Mouse (Mus musculus) limb, embryonic 14.5 days (tissue): ENCODE results near the gene Zfp750. TPM values are rescaled to one million over a fixed set of nuclear protein-coding genes. Genes with fewer than 3 reads are reported as not detected.

ENCODE experiments used
- ATAC-seq: fragments of 200-750 bp; cut with Nextera tagmentation; 2 replicates; pipeline ENCODE4 v1.8.0; 2017; ENCODE audit warnings: low read depth, moderate number of reproducible peaks, moderate TSS enrichment; ENCODE audit not compliant: low FRiP score
- DNase-seq: peaks from one replicate; pipeline ENCODE4 v3.0.0-alpha.2; 2015; ENCODE audit warnings: low spot score
- H3K27ac ChIP-seq: fragments of 300-500 bp; sonication (generic); replicated peaks from 2 replicates; pipeline ENCODE4 v1.5.1; 2014; ENCODE audit warnings: low read depth, mild to moderate bottlenecking, low read length, moderate library complexity, mixed read lengths
- H3K27me3 ChIP-seq: fragments of 300-500 bp; sonication (generic); 2 replicates; pipeline ENCODE4 v1.6.1; 2014; ENCODE audit warnings: low read length, mixed read lengths; ENCODE audit not compliant: control insufficient read depth, insufficient read depth
- H3K36me3 ChIP-seq: fragments of 300-500 bp; sonication (generic); 2 replicates; pipeline ENCODE4 v1.6.1; 2014; ENCODE audit warnings: mild to moderate bottlenecking, low read length, moderate library complexity, mixed read lengths; ENCODE audit not compliant: control insufficient read depth, insufficient read depth
- H3K4me1 ChIP-seq: fragments of 300-500 bp; sonication (generic); 2 replicates; pipeline ENCODE4 v1.6.1; 2014; ENCODE audit warnings: antibody characterized with exemption, low read length, mixed read lengths; ENCODE audit not compliant: control insufficient read depth, insufficient read depth
- H3K4me2 ChIP-seq: fragments of 300-500 bp; sonication (generic); replicated peaks from 2 replicates; pipeline ENCODE4 v1.6.1; 2014; ENCODE audit warnings: low read depth, mild to moderate bottlenecking, low read length, moderate library complexity; ENCODE audit not compliant: severe bottlenecking
- H3K4me3 ChIP-seq: fragments of 300-500 bp; sonication (generic); replicated peaks from 2 replicates; pipeline ENCODE4 v1.5.1; 2014; ENCODE audit warnings: low read length
- H3K9ac ChIP-seq: fragments of 300-500 bp; sonication (generic); 2 replicates; pipeline ENCODE4 v1.6.1; 2014; ENCODE audit warnings: mild to moderate bottlenecking, low read depth, low read length, moderate library complexity; ENCODE audit not compliant: severe bottlenecking
- H3K9me3 ChIP-seq: fragments of 300-500 bp; sonication (generic); 2 replicates; pipeline ENCODE4 v1.6.1; 2016; ENCODE audit warnings: low read length; ENCODE audit not compliant: control insufficient read depth
- POLR2A ChIP-seq: fragments of 200-500 bp; IDR thresholded peaks from 2 replicates; pipeline ENCODE4 v1.8.0; 2012; ENCODE audit warnings: inconsistent platforms, mild to moderate bottlenecking, moderate library complexity, borderline replicate concordance; ENCODE audit not compliant: insufficient read depth, insufficient read length; ENCODE audit errors: extremely low read depth
- WGBS: fragments of 180-500 bp; shearing (Covaris S2); extraction: QIAGEN DNeasy Blood & Tissue Kit; methylation state at CpG from one replicate; pipeline ENCODE4 v1.1.7; 2014; 5-methylcytosine and 5-hydroxymethylcytosine counted together
- polyA plus RNA-seq, 2 experiments: library from polyadenylated mRNA; depleted of rRNA in 1 of 2; stranded (reverse) in 1 of 2; unstranded in 1 of 2; fragments of >200 nt; fragmentation: Nextera tagmentation in 1 of 2; extraction: Ambion mirVana in 1 of 2; gene quantifications; 2 replicates each; pipeline versions ENCODE4 v1.2.1 to v1.2.3; 2012 to 2014

Zfp750 gene
- polyA plus RNA-seq, 2 experiments: 12.8 to 24.0 TPM

GRCm38 (mm10) chr11:121508478-121508877 is 10.7 kb downstream of the Zfp750 start:
- H3K9ac ChIP-seq: no peak overlapping the region
- peaks cover 9% of the 10 kb centered on the region; the same call in 1 of the 2 replicates for H3K4me1 ChIP-seq
- no peak for TF ChIP-seq POLR2A
- H3K27ac ChIP-seq: no peak overlapping the region
- no peaks in the 10 kb centered on the region for H3K9me3 ChIP-seq
- H3K4me2 ChIP-seq: no peak overlapping the region
- 83% methylated on average over 4 of the region's 4 CpGs for WGBS
- no peaks in the 10 kb centered on the region; the same call in none of the 2 replicates for H3K36me3 ChIP-seq
- H3K27me3 ChIP-seq: no peaks in the 10 kb centered on the region
- H3K4me3 ChIP-seq: no peak overlapping the region
- DNase-seq: no peak
- no peak for ATAC-seq

GRCm38 (mm10) chr11:121502000-121502860 is 16.9 kb downstream of the Zfp750 start:
- ATAC-seq (peak; percentile 65; the same call in 1 of the 2 replicates), DNase-seq (peak; percentile 49)
- Histone ChIP-seq H3K27me3 (no peaks in the 10 kb centered on the region), H3K9me3 (no peaks in the 10 kb centered on the region), H3K4me2 (no peak overlapping the region), H3K4me1 (no peaks in the 10 kb centered on the region), H3K4me3 (no peak overlapping the region), H3K27ac (peak overlapping the region; percentile 10; the same call in 1 of the 2 replicates), H3K9ac (no peak overlapping the region), H3K36me3 (peaks cover 19% of the 10 kb centered on the region)
- WGBS: 47% methylated on average over 4 of the region's 4 CpGs
- TF ChIP-seq POLR2A: no peak

DNA sequence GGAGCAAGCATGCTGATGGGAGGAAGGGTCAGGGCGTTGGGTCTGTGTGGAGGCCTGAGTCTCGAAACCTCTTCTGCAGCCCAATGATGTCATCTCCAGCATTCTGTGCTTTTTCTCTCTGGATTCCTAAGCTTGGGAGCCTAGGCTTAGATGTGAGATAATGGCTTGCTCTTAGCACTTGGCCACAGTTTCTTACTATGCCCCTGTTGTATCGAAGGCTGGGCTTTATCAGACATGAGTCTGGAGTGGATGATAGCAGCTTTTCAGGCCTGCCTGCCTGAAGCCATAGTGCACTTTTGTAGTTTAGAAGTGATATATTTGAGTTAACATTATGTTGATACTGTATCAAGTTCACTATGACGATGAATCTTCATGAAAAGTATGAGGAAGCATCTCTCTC is 17.6 kb downstream of the Zfp750 start:
- Histone ChIP-seq H3K27ac (0 out of 2 replicates have a peak overlapping the region, but pooled peaks have one; percentile 10), H3K36me3 (peaks cover 24% of the 10 kb centered on the region), H3K4me1 (no peaks in the 10 kb centered on the region), H3K9ac (no peak overlapping the region), H3K4me3 (no peak overlapping the region), H3K4me2 (no peak overlapping the region), H3K9me3 (no peaks in the 10 kb centered on the region), H3K27me3 (no peaks in the 10 kb centered on the region)
- ATAC-seq (no peak), DNase-seq (no peak)
- no peak for TF ChIP-seq POLR2A
- 84% methylated on average over 4 of the region's 4 CpGs for WGBS

DNA sequence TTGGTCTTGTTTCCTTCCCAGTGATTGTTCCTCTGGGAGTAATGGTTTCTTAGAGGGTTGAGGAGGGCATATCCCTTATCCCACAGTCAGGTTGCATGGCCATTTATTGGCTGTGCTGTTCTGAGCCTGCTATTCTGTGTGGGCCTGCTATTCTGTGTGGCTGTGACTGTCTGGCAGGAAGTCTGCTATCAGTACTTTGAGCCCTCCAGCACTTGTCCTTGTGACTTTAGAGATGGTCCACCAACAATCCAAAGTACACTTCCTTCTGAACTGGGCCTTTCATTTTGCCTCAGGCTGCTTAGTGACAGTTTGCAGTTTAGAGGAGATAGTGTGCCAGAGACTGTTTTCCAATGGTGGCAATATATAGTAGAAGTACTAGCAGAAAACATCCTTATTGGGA is 18.5 kb downstream of the Zfp750 start:
- no peak overlapping the region for H3K4me2 ChIP-seq
- peaks cover 28% of the 10 kb centered on the region for H3K36me3 ChIP-seq
- no peak overlapping the region for H3K4me3 ChIP-seq
- DNase-seq: no peak
- H3K9ac ChIP-seq: no peak overlapping the region
- no peaks in the 10 kb centered on the region for H3K27me3 ChIP-seq
- H3K4me1 ChIP-seq: no peaks in the 10 kb centered on the region
- H3K9me3 ChIP-seq: no peaks in the 10 kb centered on the region
- ATAC-seq: no peak
- TF ChIP-seq POLR2A: no peak
- H3K27ac ChIP-seq: no peak overlapping the region

- H3K9ac ChIP-seq: no peak overlapping the region
- H3K4me1 ChIP-seq: no peaks in the 10 kb centered on the region
- no peak for ATAC-seq
- peaks cover 9% of the 10 kb centered on the region; the same call in 1 of the 2 replicates for H3K36me3 ChIP-seq
- no peak overlapping the region for H3K4me2 ChIP-seq
- no peak overlapping the region for H3K27ac ChIP-seq
- H3K9me3 ChIP-seq: no peaks in the 10 kb centered on the region
- TF ChIP-seq POLR2A: no peak
- no peak for DNase-seq
- no peaks in the 10 kb centered on the region for H3K27me3 ChIP-seq
- H3K4me3 ChIP-seq: no peak overlapping the region
These were observed 28.5 kb downstream of the Zfp750 start for GRCm38 (mm10) chr11:121490651-121491050.
